Mouse (Mus musculus): ENCODE data around the gene Adamts16. TPM values are rescaled to one million over a fixed set of nuclear protein-coding genes. Genes with fewer than 3 reads are reported as not detected.

The Adamts16 gene
- total RNA-seq, 2 experiments from 2014 or later, result 1.9 to 2.2 TPM

- DNase-seq, result no peak
Observed at GRCm38 (mm10) chr13:70707158-70707854, 134.3 kb downstream of the Adamts16 start.

- DNase-seq, result no peak
Observed at GRCm38 (mm10) chr13:70702904-70703303, 138.7 kb downstream of the Adamts16 start.

- no peak for DNase-seq
Observed at GRCm38 (mm10) chr13:70698812-70699387, 142.7 kb downstream of the Adamts16 start.

- no peak for DNase-seq
Observed at GRCm38 (mm10) chr13:70689452-70689960, 152.1 kb downstream of the Adamts16 start.

GRCm38 (mm10) chr13:70685825-70686224 lies 155.8 kb downstream of the Adamts16 start:
- no peak for DNase-seq

GRCm38 (mm10) chr13:70684976-70685609 lies 156.5 kb downstream of the Adamts16 start:
- no peak for DNase-seq

GRCm38 (mm10) chr13:70681411-70682183 lies 160.0 kb downstream of the Adamts16 start:
- no peak for DNase-seq

GRCm38 (mm10) chr13:70680316-70680715 lies 161.3 kb downstream of the Adamts16 start:
- no peak for DNase-seq

Other genes starting within 250 kb of the Adamts16 start
- 10 to 100 TPM; 61.1 to 65.5 TPM for gene Ice1, start 204.2 kb downstream of the Adamts16 start, total RNA-seq (2021)

Data from layer of hippocampus, postnatal 36 days (tissue).